Mouse (Mus musculus) forebrain, postnatal 0 days (tissue): ENCODE data around the gene Alg9. TPM values are rescaled to one million over a fixed set of nuclear protein-coding genes. Genes with fewer than 3 reads are reported as not detected.

ENCODE experiments used
- ATAC-seq: fragments of 200-750 bp; cut with Nextera tagmentation; 2 replicates; pipeline ENCODE4 v1.8.0; 2017; ENCODE audit warnings: mild to moderate bottlenecking, moderate library complexity
- DNase-seq: peaks from one replicate; pipeline ENCODE4 v3.0.0-alpha.2; 2015
- H3K27ac ChIP-seq: fragments of 300-500 bp; sonication (generic); 2 replicates; pipeline ENCODE4 v1.5.1; 2014; ENCODE audit warnings: low read depth, mild to moderate bottlenecking, antibody characterized with exemption, low read length, moderate library complexity, mixed read lengths
- H3K27me3 ChIP-seq: fragments of 300-500 bp; sonication (generic); 2 replicates; pipeline ENCODE4 v1.6.1; 2014; ENCODE audit warnings: mild to moderate bottlenecking, low read length, mixed read lengths; ENCODE audit not compliant: insufficient read depth
- H3K36me3 ChIP-seq: fragments of 300-500 bp; sonication (generic); 2 replicates; pipeline ENCODE4 v1.6.1; 2014; ENCODE audit warnings: mild to moderate bottlenecking, moderate library complexity; ENCODE audit not compliant: insufficient read depth
- H3K4me1 ChIP-seq: fragments of 300-500 bp; sonication (generic); 2 replicates; pipeline ENCODE4 v1.6.1; 2014; ENCODE audit warnings: antibody characterized with exemption; ENCODE audit not compliant: insufficient read depth
- H3K4me2 ChIP-seq: fragments of 300-500 bp; sonication (generic); 2 replicates; pipeline ENCODE4 v1.6.1; 2014; ENCODE audit warnings: low read depth, mild to moderate bottlenecking, moderate library complexity
- H3K4me3 ChIP-seq: fragments of 300-500 bp; sonication (generic); 2 replicates; pipeline ENCODE4 v1.5.1; 2014; ENCODE audit warnings: low read depth, low read length, mixed read lengths
- H3K9ac ChIP-seq: fragments of 300-500 bp; sonication (generic); 2 replicates; pipeline ENCODE4 v1.6.1; 2014; ENCODE audit warnings: mild to moderate bottlenecking
- H3K9me3 ChIP-seq: fragments of 300-500 bp; sonication (generic); 2 replicates; pipeline ENCODE4 v1.6.1; 2016; ENCODE audit warnings: low read length
- CTCF ChIP-seq: sonication (generic); IDR thresholded peaks from 2 replicates; pipeline ENCODE4 v1.5.1; 2016; ENCODE audit warnings: antibody characterized with exemption, control low read depth, low read depth
- WGBS: fragments of 180-500 bp; shearing (Covaris S2); extraction: QIAGEN DNeasy Blood & Tissue Kit; methylation state at CpG from one replicate; pipeline ENCODE4 v1.1.7; 2014; 5-methylcytosine and 5-hydroxymethylcytosine counted together
- polyA plus RNA-seq: library from polyadenylated mRNA; unstranded; fragments of >200 nt; fragmentation: Nextera tagmentation; extraction: Ambion mirVana; gene quantifications from 2 replicates; pipeline ENCODE4 v1.2.1, GENCODE M21; 2015
- total RNA-seq: library from RNA; depleted of rRNA; stranded (reverse); fragments of >200 nt; gene quantifications from 2 replicates; pipeline ENCODE4 v1.2.3, GENCODE M21; 2014

The Alg9 gene
- total and polyA plus RNA-seq, 2 experiments from 2014 or later: 53.7 to 74.2 TPM

GRCm38 (mm10) chr9:50761520-50762243 lies 13.1 kb upstream of the Alg9 start:
- ATAC-seq: no peak
- TF ChIP-seq CTCF: no peak
- Histone ChIP-seq H3K9ac (no peak overlapping the region), H3K9me3 (no peaks in the 10 kb centered on the region), H3K36me3 (peaks cover 3% of the 10 kb centered on the region; the same call in 1 of the 2 replicates), H3K27me3 (no peaks in the 10 kb centered on the region), H3K27ac (no peak overlapping the region), H3K4me1 (0 out of 2 replicates have a peak, but pooled peaks cover under 1% of the 10 kb centered on the region), H3K4me3 (no peak overlapping the region), H3K4me2 (no peak overlapping the region)
- WGBS: 65% methylated on average over 6 of the region's 6 CpGs
- no peak for DNase-seq

- Histone ChIP-seq H3K27ac (no peak overlapping the region), H3K9ac (no peak overlapping the region), H3K4me2 (no peak overlapping the region), H3K4me3 (no peak overlapping the region), H3K27me3 (no peaks in the 10 kb centered on the region), H3K9me3 (no peaks in the 10 kb centered on the region), H3K36me3 (peaks cover 3% of the 10 kb centered on the region; the same call in 1 of the 2 replicates), H3K4me1 (0 out of 2 replicates have a peak, but pooled peaks cover 9% of the 10 kb centered on the region)
- peak; percentile 63 for TF ChIP-seq CTCF
- ATAC-seq (no peak), DNase-seq (peak; percentile 41)
- WGBS: 72% methylated on average over 1 of the region's 1 CpGs
Observed at GRCm38 (mm10) chr9:50763331-50763730, 11.5 kb upstream of the Alg9 start.

- H3K4me1 ChIP-seq: 0 out of 2 replicates have a peak, but pooled peaks cover 9% of the 10 kb centered on the region
- no peak for TF ChIP-seq CTCF
- no peaks in the 10 kb centered on the region for H3K9me3 ChIP-seq
- peak overlapping the region; percentile 57 for H3K4me3 ChIP-seq
- H3K27ac ChIP-seq: peak overlapping the region; percentile 90
- H3K36me3 ChIP-seq: peaks cover 12% of the 10 kb centered on the region
- DNase-seq: no peak
- 5% methylated on average over 17 of the region's 17 CpGs for WGBS
- peak overlapping the region; percentile 85 for H3K4me2 ChIP-seq
- H3K9ac ChIP-seq: peak overlapping the region; percentile 67
- H3K27me3 ChIP-seq: no peaks in the 10 kb centered on the region
- peak; percentile 32 for ATAC-seq
Observed at GRCm38 (mm10) chr9:50767531-50768106, 7.2 kb upstream of the Alg9 start.

- ATAC-seq: peak; percentile 97
- DNase-seq: peak; percentile 99
- TF ChIP-seq CTCF: peak; percentile 80
- 7% methylated on average over 59 of the region's 59 CpGs for whole genome bisulfite sequencing
- peak within 1 kb of the TSS; percentile 85 for H3K4me2 ChIP-seq
- H3K27me3 ChIP-seq: no peaks in the 10 kb centered on the region
- H3K36me3 ChIP-seq: peaks cover 12% of the 10 kb centered on the region
- H3K4me3 ChIP-seq: peak within 1 kb of the TSS; percentile 57
- H3K9me3 ChIP-seq: no peaks in the 10 kb centered on the region
- H3K4me1 ChIP-seq: 0 out of 2 replicates have a peak, but pooled peaks cover 9% of the 10 kb centered on the region
- peak within 1 kb of the TSS; percentile 67 for H3K9ac ChIP-seq
- peak within 1 kb of the TSS; percentile 90 for H3K27ac ChIP-seq
Observed at GRCm38 (mm10) chr9:50768107-50769002, 6.5 kb upstream of the Alg9 start, which contains the start of gene Fdxacb1. Fdxacb1 (plus strand) TSS chr9:50768236.

GRCm38 (mm10) chr9:50770011-50770410 lies 4.8 kb upstream of the Alg9 start:
- no peak overlapping the region for H3K4me3 ChIP-seq
- 87% methylated on average over 2 of the region's 2 CpGs for WGBS
- no peak overlapping the region for H3K9ac ChIP-seq
- no peak for DNase-seq
- H3K4me2 ChIP-seq: no peak overlapping the region
- no peak for TF ChIP-seq CTCF
- no peak overlapping the region for H3K27ac ChIP-seq
- H3K9me3 ChIP-seq: no peaks in the 10 kb centered on the region
- peaks cover 8% of the 10 kb centered on the region for H3K36me3 ChIP-seq
- ATAC-seq: no peak
- H3K4me1 ChIP-seq: 0 out of 2 replicates have a peak, but pooled peaks cover 9% of the 10 kb centered on the region
- no peaks in the 10 kb centered on the region for H3K27me3 ChIP-seq

GRCm38 (mm10) chr9:50774026-50774462 lies 775 bp upstream of the Alg9 start:
- no peaks in the 10 kb centered on the region for H3K27me3 ChIP-seq
- ATAC-seq (no peak), DNase-seq (no peak)
- peak overlapping the region; percentile 75 for H3K4me2 ChIP-seq
- H3K9me3 ChIP-seq: no peaks in the 10 kb centered on the region
- no peak for TF ChIP-seq CTCF
- peak overlapping the region; percentile 88; the same call in 1 of the 2 replicates for H3K4me3 ChIP-seq
- 0 out of 2 replicates have a peak, but pooled peaks cover 3% of the 10 kb centered on the region for H3K4me1 ChIP-seq
- peaks cover 12% of the 10 kb centered on the region for H3K36me3 ChIP-seq
- H3K27ac ChIP-seq: 0 out of 2 replicates have a peak overlapping the region, but pooled peaks have one; percentile 91
- 0 out of 2 replicates have a peak overlapping the region, but pooled peaks have one; percentile 95 for H3K9ac ChIP-seq
- WGBS: 74% methylated on average over 4 of the region's 4 CpGs
